Mouse (Mus musculus) regulatory T cell (primary cell): ENCODE results near the gene Tle4.

Experiments
- in situ Hi-C: fragments of 300-600 bp; cut with MboI, MseI; formaldehyde crosslinking; loops from one replicate; pipeline ENCODE4 v1.15.1; 2025; ENCODE audit warnings: high pct_unique_total_duplicates

Gene Tle4

GRCm38 (mm10) chr19:14591809-14592535 is 5.9 kb downstream of the Tle4 start:
- in situ Hi-C loops, result no loop called here

- in situ Hi-C loops, result no loop called here
Observed at GRCm38 (mm10) chr19:14590154-14590553, 7.7 kb downstream of the Tle4 start.

GRCm38 (mm10) chr19:14588221-14589123 is 9.4 kb downstream of the Tle4 start:
- in situ Hi-C loops, result no loop called here

- in situ Hi-C loops, result no loop called here
Observed at GRCm38 (mm10) chr19:14586171-14586570, 11.7 kb downstream of the Tle4 start.

- in situ Hi-C loops, result no loop called here
Observed at GRCm38 (mm10) chr19:14585731-14586130, 12.1 kb downstream of the Tle4 start.

- in situ Hi-C loops, result no loop called here
Observed at GRCm38 (mm10) chr19:14585235-14585634, 12.6 kb downstream of the Tle4 start.

GRCm38 (mm10) chr19:14578698-14579097 is 19.2 kb downstream of the Tle4 start:
- in situ Hi-C loops, result loop anchor here (10.0 kb wide), 1 partner anchor 54 kb away; no protein-coding TSS in a partner anchor

GRCm38 (mm10) chr19:14578016-14578415 is 19.8 kb downstream of the Tle4 start:
- in situ Hi-C loops, result loop anchor here (10.0 kb wide), 1 partner anchor 53 kb away; no protein-coding TSS in a partner anchor

GRCm38 (mm10) chr19:14576311-14576710 is 21.5 kb downstream of the Tle4 start:
- in situ Hi-C loops, result loop anchor here (10.0 kb wide), 1 partner anchor 52 kb away; no protein-coding TSS in a partner anchor

GRCm38 (mm10) chr19:14568879-14569278 is 29.0 kb downstream of the Tle4 start:
- in situ Hi-C loops, result loop anchor here (10.0 kb wide), 1 partner anchor 64 kb away; no protein-coding TSS in a partner anchor

- in situ Hi-C loops, result loop anchor here (10.0 kb wide), 1 partner anchor 62 kb away; no protein-coding TSS in a partner anchor
Observed at GRCm38 (mm10) chr19:14567081-14567480, 30.8 kb downstream of the Tle4 start.

GRCm38 (mm10) chr19:14566564-14567021 is 31.3 kb downstream of the Tle4 start:
- in situ Hi-C loops, result loop anchor here (10.0 kb wide), 1 partner anchor 62 kb away; no protein-coding TSS in a partner anchor

- in situ Hi-C loops, result loop anchor here (10.0 kb wide), 1 partner anchor 61 kb away; no protein-coding TSS in a partner anchor
Observed at GRCm38 (mm10) chr19:14565424-14566069, 32.3 kb downstream of the Tle4 start.

- in situ Hi-C loops, result loop anchor here (10.0 kb wide), 1 partner anchor 59 kb away; no protein-coding TSS in a partner anchor
Observed at GRCm38 (mm10) chr19:14563273-14563959, 34.4 kb downstream of the Tle4 start.

GRCm38 (mm10) chr19:14547871-14548270 is 50.0 kb downstream of the Tle4 start:
- in situ Hi-C loops, result no loop called here

GRCm38 (mm10) chr19:14547133-14547842 is 50.6 kb downstream of the Tle4 start:
- in situ Hi-C loops, result no loop called here

- in situ Hi-C loops, result no loop called here
Observed at GRCm38 (mm10) chr19:14545485-14545884, 52.4 kb downstream of the Tle4 start.

- in situ Hi-C loops, result no loop called here
Observed at GRCm38 (mm10) chr19:14543305-14543704, 54.5 kb downstream of the Tle4 start.

- in situ Hi-C loops, result no loop called here
Observed at GRCm38 (mm10) chr19:14540678-14541077, 57.2 kb downstream of the Tle4 start.

- in situ Hi-C loops, result no loop called here
Observed at GRCm38 (mm10) chr19:14536676-14537075, 61.2 kb downstream of the Tle4 start.
